Mouse (Mus musculus) frontal cortex, adult (tissue): ENCODE data around the gene Chmp6.

Source experiments
- ATAC-seq: cut with Nextera tagmentation; 2 replicates; pipeline ENCODE4 v1.9.2; 2017; ENCODE audit warnings: mild to moderate bottlenecking, moderate library complexity, mixed read lengths; ENCODE audit not compliant: low TSS enrichment

Chmp6 gene

GRCm38 (mm10) chr11:119909436-119909835 lies 3.8 kb upstream of the Chmp6 start:
- no peak for ATAC-seq

DNA sequence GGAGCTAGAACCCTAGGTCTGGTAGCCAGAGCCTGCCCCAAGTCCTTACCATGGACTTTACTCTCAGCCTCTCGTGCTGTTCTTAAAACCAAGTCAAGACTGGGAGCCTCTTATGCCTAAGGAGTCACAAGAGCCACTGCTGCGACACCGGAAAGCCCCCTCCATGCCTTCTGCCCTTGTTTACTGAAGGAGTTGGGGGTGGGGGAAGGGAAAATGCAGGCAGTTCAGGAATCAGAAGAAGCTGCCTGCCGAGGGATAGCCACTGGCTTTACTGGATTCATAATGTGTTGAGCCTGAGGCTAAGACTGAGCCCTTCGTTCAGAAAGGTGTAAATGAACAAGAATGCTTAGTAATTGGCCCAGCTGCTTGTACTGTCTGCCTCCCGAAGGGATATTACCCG lies 396 bp upstream of the Chmp6 start:
- no peak for ATAC-seq

DNA sequence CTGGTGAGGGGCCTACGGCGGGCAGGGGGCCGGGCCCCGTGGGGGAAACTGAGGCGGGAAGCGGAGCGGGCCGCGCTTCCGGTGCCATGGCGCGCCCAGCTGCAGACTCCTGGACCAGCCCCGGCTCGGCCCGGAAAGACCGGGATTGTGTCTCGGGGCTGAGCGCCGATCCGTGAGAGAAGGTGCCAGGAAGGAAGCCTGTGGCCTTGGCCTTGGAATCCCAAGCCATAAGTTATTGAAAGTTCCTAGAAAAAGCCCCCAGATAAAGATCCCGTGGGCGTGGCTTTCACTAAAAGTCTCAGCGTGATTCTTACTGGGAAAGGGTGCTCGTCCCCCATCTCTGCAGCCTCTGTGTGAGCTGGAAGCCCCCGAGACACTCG lies 684 bp downstream of the Chmp6 start:
- 0 out of 2 replicates have a peak, but pooled peaks have one; percentile 11 for ATAC-seq

DNA sequence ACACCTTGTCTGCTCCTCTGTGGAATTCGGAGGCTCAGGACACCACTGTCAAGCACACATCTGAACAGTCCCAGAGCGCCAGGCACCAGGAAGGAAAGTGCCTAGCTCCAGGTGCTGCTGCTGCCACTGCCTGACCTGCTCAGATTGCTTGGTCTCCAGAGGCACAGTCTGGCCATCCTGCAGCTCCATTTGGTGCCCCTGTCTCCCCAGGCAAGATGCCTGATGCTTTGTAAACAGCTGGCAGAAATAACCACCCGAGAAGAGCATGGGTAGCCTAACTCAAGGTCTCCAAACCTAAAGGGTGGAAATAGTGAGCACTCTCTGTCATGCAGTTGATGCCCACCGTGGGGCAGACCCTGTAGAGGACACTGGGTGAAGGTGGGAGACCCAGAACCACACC lies 1.1 kb downstream of the Chmp6 start:
- no peak for ATAC-seq

DNA sequence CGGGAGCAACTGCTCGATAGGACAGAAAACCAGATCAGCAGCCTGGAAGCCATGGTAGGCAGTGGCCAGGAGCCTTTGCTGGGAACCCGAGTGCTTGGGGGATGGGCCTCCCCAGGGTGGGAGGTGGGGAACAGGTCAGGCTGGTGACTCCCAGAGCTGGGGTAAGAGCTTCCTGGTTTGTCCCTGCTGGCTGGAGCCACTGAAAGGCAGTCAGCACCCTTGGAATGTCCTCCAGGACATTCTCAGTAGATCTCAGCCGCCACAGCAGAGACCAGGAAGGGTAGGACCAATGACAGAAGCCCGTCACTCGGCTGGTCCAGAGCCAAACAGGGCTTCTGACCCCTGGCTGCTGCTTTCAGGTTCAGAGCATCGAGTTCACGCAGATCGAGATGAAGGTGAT lies 2.4 kb downstream of the Chmp6 start:
- no peak for ATAC-seq

DNA sequence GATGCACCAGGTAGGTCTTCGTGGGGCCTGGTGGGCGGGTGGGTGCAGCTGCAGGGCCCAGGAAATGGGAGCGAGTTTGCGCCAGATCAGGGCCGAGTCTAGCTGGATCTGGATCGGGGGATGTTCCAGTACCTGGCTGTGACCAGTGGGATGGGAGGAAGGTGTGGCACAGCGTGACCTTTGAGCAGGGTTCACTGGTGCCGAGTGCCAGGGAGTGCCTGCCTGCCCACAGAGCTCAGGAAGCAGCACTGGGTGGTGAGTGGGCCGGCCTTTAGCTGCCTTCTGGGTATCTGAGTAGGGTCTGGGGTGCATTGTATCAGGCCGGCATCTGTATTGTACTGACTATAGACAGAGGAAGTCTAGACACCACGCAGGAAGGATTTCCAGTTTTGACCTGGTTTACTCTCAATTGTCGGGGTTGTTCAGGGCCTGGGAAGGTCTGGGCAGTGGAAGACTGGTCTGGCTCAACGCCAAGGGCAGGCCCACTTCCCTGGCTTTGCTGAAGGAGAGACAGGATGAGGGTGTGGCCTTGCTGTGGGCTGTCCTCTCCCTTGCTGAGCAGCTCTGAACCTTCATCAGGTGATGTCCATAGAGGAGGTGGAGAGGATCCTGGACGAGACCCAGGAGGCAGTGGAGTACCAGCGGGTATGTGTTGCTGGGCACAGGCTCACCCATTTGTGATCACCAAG lies 3.0 kb downstream of the Chmp6 start:
- ATAC-seq = no peak

- ATAC-seq = no peak
These were observed 3.7 kb downstream of the Chmp6 start for GRCm38 (mm10) chr11:119916834-119917469.

- ATAC-seq = no peak
These were observed 5.3 kb downstream of the Chmp6 start for GRCm38 (mm10) chr11:119918521-119918920.

GRCm38 (mm10) chr11:119919432-119919831 lies 6.2 kb downstream of the Chmp6 start:
- ATAC-seq = no peak

DNA sequence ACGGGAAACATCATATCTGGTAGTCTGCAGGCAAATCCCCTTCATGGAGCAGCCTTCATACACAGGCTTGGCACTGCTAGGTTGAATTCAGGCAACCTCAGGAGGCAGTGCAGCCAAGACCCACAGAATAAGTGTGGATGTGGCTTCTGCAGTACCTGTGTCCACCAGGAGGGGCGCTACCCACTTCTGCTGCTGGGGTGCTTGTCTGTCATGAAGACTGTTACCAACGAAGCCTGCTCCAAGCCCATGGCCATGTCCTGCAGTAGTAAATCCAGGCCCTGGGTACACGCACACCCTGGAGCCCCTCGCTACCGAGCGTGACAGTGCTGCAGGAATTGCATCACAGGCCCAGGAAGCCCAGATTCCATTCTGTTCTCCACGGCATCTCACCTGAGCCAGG lies 6.7 kb downstream of the Chmp6 start:
- ATAC-seq = peak; percentile 60; the same call in 1 of the 2 replicates

- no peak for ATAC-seq
These were observed 7.4 kb downstream of the Chmp6 start for GRCm38 (mm10) chr11:119920668-119921067.

GRCm38 (mm10) chr11:119925176-119925575 lies 11.9 kb downstream of the Chmp6 start:
- ATAC-seq = no peak

- no peak for ATAC-seq
These were observed 13.5 kb downstream of the Chmp6 start for GRCm38 (mm10) chr11:119926762-119927161.

- peak; percentile 68 for ATAC-seq
These were observed 14.9 kb downstream of the Chmp6 start for GRCm38 (mm10) chr11:119928023-119928681.

DNA sequence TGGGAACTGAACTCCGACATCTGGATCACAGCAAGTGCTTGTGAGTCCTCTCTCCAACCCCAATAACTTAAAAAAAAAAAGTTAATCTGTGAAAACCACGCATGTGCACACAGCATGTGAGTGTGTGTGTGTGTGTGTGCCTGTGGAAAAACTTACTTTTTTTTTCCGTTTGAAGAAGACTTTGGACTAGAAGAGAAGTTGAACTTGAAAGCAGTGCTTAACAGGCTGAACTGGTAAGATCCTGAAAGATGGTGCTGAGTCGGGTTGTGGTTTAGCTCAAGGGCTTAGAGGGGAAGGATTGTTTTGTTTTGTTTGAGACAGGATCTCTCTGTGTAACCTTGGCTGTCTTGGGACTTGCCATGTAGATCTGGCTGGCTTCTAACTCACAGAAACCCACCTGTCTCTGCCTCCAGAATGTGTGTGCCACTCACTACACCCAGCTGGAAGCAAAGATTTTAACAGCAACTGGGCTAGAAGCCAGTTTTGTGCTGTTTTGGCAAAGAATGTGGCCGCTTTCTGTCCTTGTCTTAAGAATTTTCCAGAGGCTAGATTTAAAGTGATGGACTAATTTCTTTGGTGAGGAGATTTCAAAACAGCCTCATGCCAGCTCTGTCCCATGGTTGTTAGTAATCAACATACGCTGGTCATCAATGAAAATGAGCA lies 16.5 kb downstream of the Chmp6 start:
- ATAC-seq = no peak

DNA sequence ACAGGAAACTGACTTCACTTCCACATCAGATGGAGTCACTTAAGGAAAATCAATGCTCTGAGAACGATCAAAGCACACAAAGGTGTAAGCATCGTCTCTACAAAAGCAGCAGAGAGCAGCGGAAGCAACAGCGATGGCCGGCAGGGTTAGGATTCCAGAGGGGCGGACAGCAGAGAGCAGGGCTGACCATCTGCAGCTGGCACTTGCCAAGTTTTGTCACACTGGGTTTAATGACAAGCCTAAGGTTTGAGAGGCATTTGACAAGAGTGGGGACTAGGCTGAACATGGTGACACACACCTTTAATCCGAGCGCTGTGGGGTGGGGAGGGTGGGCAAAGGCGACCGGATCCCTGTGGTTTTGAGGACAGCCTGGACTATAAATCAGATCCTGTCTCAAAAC lies 18.6 kb downstream of the Chmp6 start:
- ATAC-seq = no peak

DNA sequence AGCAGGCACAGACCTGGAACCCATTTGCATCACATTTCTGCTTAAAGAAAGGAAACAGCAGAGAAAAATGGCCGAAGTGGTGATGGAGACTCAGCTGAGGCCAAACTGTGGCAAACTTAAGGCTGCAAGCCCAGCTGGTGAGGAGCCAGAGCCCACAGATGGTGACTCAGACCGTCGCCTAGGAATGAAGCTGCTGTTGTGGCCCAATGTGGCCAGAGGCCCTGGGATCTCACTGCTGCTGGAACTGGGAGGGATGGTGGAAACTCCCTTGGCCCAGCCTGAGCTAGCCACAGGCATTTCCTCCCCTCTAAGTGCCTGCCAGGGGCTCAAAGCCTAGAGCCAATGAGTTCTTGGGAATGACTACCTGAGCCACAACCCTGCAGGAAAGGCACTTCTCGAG lies 19.9 kb downstream of the Chmp6 start:
- ATAC-seq = no peak

GRCm38 (mm10) chr11:119933819-119934583 lies 20.8 kb downstream of the Chmp6 start:
- no peak for ATAC-seq

DNA sequence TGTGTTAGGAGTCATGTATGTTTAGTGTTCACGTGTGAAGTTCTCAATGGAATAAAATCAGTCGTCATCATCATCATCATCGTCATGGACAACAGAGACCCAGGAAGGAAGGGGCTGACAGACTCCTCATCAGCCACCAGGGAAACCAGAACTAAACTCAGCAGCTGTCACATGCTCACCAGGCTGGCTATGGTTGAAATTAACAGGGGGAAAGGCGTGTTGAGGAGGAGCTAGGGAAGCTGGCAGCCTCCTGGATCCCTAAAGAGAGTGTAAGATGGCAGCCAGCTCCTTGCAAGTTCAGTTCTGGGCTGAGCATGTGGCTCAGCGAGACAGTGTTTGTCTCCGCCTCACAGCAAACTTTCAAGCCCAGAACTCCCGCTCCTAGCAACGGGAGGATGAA lies 21.5 kb downstream of the Chmp6 start:
- ATAC-seq = peak; percentile 22; the same call in 1 of the 2 replicates

- no peak for ATAC-seq
These were observed 22.2 kb downstream of the Chmp6 start for GRCm38 (mm10) chr11:119935457-119935856.

- no peak for ATAC-seq
These were observed 23.2 kb downstream of the Chmp6 start for GRCm38 (mm10) chr11:119936456-119936855.

DNA sequence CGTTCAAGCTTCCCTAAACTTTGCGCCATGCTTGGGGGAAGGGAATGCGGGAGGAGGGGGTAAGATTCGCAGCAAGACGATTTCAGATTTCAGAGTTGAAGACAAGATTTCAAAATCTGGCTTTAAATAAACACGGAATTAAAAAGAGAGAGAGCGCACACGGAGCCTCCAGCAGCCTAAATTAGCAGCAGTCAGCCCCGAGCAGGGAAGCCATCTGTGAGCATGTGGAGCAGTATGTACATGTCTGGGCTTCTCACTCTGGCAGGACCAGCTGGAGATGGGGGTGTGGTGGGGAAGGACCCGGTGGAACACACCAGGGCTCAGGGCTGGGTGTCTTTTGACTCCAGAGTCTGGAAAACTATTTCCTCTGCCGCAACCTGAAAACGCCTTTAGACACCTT lies 24.0 kb downstream of the Chmp6 start:
- peak; percentile 38 for ATAC-seq
